Mouse (Mus musculus) liver, adult 2 months (tissue): Measurements from ENCODE around the gene Gm12166. TPM values are rescaled to one million over a fixed set of nuclear protein-coding genes. Genes with fewer than 3 reads are reported as not detected.

Experiments used
- DNase-seq: peaks from one replicate; pipeline ENCODE4 v3.0.0-alpha.2; 2011; ENCODE audit warnings: low read depth, low spot score; ENCODE audit errors: extremely low read depth
- H3K27ac ChIP-seq: fragments of 200-500 bp; replicated peaks from 2 replicates; pipeline ENCODE4 v1.5.1; 2012; ENCODE audit warnings: low read depth, mild to moderate bottlenecking, control low read depth, inconsistent platforms, low read length; ENCODE audit not compliant: insufficient read depth
- H3K27me3 ChIP-seq: fragments of 200-500 bp; 2 replicates; pipeline ENCODE4 v1.6.1; 2012; ENCODE audit warnings: mild to moderate bottlenecking, moderate library complexity, low read length, inconsistent platforms; ENCODE audit not compliant: control insufficient read depth, insufficient read depth
- H3K36me3 ChIP-seq: fragments of 200-500 bp; 2 replicates; pipeline ENCODE4 v1.6.1; 2012; ENCODE audit warnings: low read length, inconsistent platforms; ENCODE audit not compliant: control insufficient read depth, insufficient read depth
- H3K4me1 ChIP-seq: fragments of 200-500 bp; 2 replicates; pipeline ENCODE4 v1.6.1; 2011; ENCODE audit warnings: low read length; ENCODE audit not compliant: control insufficient read depth, insufficient read depth
- H3K4me3 ChIP-seq: fragments of 200-500 bp; 2 replicates; pipeline ENCODE4 v1.5.1; 2011; ENCODE audit warnings: low read depth, mild to moderate bottlenecking, control low read depth, low read length, moderate library complexity; ENCODE audit not compliant: insufficient read depth
- H3K79me2 ChIP-seq: fragments of 200-500 bp; 2 replicates; pipeline ENCODE4 v1.6.1; 2012; ENCODE audit warnings: inconsistent platforms, mild to moderate bottlenecking, low read length, moderate library complexity; ENCODE audit not compliant: control insufficient read depth, insufficient read depth
- H3K9ac ChIP-seq: fragments of 200-500 bp; 2 replicates; pipeline ENCODE4 v1.6.1; 2012; ENCODE audit warnings: low read depth, mild to moderate bottlenecking, control low read depth, inconsistent platforms, low read length
- CTCF ChIP-seq: fragments of 200-500 bp; IDR thresholded peaks from 2 replicates; pipeline ENCODE4 v1.5.1; 2011; ENCODE audit warnings: low read depth, low read length, control low read depth
- POLR2A ChIP-seq: fragments of 200-500 bp; IDR thresholded peaks from 2 replicates; pipeline ENCODE4 v1.6.1; 2011; ENCODE audit warnings: low read length, control low read depth; ENCODE audit not compliant: insufficient read depth; ENCODE audit errors: extremely low read depth
- WGBS: fragments of 180-500 bp; shearing (Covaris S2); methylation state at CpG from one replicate; pipeline ENCODE4 v1.1.7; 2018; 5-methylcytosine and 5-hydroxymethylcytosine counted together
- polyA plus RNA-seq: library from polyadenylated mRNA; depleted of rRNA; stranded (reverse); fragments of >200 nt; gene quantifications from 2 replicates; pipeline ENCODE4 v1.2.3, GENCODE M21; 2012
- total RNA-seq: library from RNA; depleted of rRNA; stranded (reverse); fragments of >200 nt; gene quantifications from 2 replicates; pipeline ENCODE4 v1.2.3, GENCODE M21; 2014

The Gm12166 gene
- total and polyA plus RNA-seq, 2 experiments: 2.3 to 6.2 TPM

DNA sequence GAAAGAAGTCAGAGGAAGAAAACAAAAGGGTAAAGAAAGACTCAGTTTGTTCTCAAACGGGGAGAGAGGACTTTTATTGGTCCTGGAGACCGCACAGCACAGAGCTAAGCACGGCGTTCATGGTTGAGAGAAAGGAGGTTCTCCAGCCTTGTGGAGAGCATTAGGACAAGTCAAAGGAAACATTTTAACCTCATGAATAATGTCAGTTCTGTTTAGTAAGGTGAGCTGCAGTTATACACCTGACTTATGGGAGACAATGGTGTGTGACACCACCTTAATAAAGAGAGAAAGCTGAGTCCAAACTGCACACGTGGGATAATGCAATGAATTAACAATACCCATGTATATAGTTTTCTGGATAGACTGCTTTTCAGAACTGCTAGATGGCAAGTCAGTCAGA lies 7.3 kb downstream of the Gm12166 start:
- TF ChIP-seq CTCF: no peak
- TF ChIP-seq POLR2A: no peak
- Histone ChIP-seq H3K27ac (no peak overlapping the region), H3K9ac (no peak overlapping the region), H3K4me3 (no peak overlapping the region), H3K36me3 (no peaks in the 10 kb centered on the region), H3K4me1 (no peaks in the 10 kb centered on the region), H3K27me3 (no peaks in the 10 kb centered on the region), H3K79me2 (no peaks in the 10 kb centered on the region)
- DNase-seq: no peak
- WGBS: 92% methylated on average over 5 of the region's 5 CpGs

DNA sequence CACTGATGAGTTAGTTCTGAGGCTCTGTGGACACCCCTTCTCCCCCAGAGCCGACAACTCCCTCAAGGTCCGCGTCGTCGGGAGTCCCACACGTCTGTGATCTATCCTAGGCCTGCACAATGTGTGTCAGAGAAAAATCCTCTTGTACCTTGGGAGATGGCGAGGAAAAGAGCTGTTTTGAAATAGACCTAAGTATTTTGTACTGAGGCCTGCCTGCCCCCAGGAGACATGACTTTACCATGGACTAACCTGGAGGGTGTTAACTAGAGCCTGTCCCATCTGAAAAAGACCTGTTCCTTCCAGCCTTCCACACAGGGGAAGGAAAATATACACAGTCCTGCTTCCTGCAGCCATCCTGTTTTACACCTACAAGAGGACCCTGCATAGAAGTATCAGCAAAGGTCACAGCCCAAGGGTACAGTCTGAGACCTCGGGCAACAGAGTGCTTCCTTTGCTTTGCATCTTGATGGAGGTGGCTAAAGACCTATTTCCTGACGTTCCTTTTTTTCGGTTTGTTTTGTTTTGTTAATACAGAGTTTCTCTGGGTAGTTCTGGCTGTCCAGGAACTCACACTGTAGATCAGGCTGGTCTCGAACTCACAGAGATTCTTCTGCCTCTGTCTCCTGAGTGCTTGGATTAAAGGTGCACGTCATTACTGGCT lies 10.4 kb downstream of the Gm12166 start:
- Histone ChIP-seq H3K27me3 (no peaks in the 10 kb centered on the region), H3K79me2 (no peaks in the 10 kb centered on the region), H3K36me3 (no peaks in the 10 kb centered on the region), H3K9ac (no peak overlapping the region), H3K27ac (no peak overlapping the region), H3K4me1 (no peaks in the 10 kb centered on the region), H3K4me3 (no peak overlapping the region)
- WGBS: 87% methylated on average over 12 of the region's 12 CpGs
- no peak for TF ChIP-seq POLR2A
- no peak for TF ChIP-seq CTCF
- DNase-seq: no peak

DNA sequence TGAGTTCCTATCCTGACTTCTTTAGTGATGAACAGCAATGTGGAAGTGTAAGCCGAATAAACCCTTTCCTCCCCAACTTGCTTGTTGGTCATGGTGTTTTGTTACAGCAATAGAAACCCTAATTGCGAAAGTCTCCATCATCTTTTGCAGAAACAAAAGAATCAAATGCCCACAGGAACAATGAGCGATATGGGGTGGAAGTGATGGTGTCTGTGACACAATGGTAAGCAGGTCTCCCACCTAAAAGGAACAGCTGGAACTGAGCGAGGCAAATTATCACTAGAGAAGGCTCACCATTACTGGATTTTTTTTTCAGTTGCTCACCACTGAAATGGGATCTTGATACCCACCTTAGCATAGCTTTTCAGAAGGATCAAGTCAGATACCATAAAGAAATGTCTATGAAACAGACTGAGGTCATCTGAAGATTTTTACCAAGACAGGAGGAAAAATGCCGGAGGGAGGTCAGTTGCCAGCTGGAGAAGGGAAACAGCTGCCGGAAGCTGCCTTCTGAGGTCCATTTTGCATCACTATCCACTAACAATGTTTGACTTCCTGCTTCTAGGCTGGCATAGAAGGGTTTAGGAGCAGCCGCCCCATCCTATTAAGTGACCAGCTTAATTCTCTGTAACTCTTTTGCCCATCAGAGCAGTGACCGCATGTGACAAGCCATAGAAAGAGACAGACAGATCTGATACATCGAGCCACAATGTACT lies 11.1 kb downstream of the Gm12166 start:
- Histone ChIP-seq H3K79me2 (no peaks in the 10 kb centered on the region), H3K27ac (no peak overlapping the region), H3K36me3 (no peaks in the 10 kb centered on the region), H3K4me1 (peaks cover 4% of the 10 kb centered on the region; the same call in 1 of the 2 replicates), H3K9ac (no peak overlapping the region), H3K4me3 (no peak overlapping the region), H3K27me3 (no peaks in the 10 kb centered on the region)
- 88% methylated on average over 9 of the region's 9 CpGs for WGBS
- DNase-seq: no peak
- TF ChIP-seq CTCF: no peak

DNA sequence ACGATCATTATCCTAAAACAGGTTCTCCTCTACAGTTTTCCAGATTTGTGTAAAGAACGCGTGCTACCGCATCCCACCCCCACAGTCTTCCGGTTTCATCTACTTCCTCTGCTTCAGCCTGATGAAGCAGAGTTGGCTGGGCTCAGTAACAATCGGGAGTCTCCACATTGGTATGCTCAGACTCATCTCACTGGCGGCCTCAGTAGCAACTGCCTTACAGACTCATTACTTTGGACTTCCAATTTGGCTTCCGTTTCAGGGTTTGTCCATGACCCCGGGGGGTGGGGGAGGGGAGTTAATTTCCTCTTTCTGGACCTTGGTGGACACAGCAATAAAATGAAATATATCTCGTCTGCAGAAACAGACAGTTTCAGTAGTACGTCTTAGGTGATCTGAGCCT lies 12.8 kb downstream of the Gm12166 start:
- no peak for TF ChIP-seq CTCF
- no peak for TF ChIP-seq POLR2A
- H3K27me3 ChIP-seq: no peaks in the 10 kb centered on the region
- H3K36me3 ChIP-seq: no peaks in the 10 kb centered on the region
- H3K4me1 ChIP-seq: peaks cover 4% of the 10 kb centered on the region; the same call in 1 of the 2 replicates
- no peaks in the 10 kb centered on the region for H3K79me2 ChIP-seq
- peak overlapping the region; percentile 10; the same call in 1 of the 2 replicates for H3K27ac ChIP-seq
- WGBS: 63% methylated on average over 11 of the region's 11 CpGs
- DNase-seq: peak; percentile 31
- H3K9ac ChIP-seq: no peak overlapping the region
- H3K4me3 ChIP-seq: no peak overlapping the region

DNA sequence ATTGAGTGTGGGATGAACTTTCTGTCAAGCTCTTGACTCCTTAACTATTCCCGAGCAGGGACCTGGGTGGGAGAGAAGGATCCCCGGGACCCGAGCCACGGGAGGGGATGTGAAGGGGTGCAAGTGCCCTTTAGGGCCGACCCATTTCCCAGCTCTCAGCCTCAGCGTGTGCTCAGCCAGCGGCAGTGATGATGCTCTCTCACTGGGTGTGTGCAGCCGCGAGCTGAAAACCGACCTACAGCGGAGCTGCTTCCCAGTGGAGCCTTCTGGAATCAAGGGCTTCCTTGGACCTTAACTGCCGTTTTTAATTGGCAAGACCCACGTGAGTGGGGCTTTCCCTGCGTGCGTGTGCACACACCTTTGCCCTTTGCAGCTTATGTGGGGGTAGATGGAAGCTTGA lies 13.2 kb downstream of the Gm12166 start:
- no peak overlapping the region for H3K4me3 ChIP-seq
- no peak overlapping the region for H3K9ac ChIP-seq
- no peaks in the 10 kb centered on the region for H3K27me3 ChIP-seq
- peak overlapping the region; percentile 10; the same call in 1 of the 2 replicates for H3K27ac ChIP-seq
- no peaks in the 10 kb centered on the region for H3K79me2 ChIP-seq
- 59% methylated on average over 15 of the region's 15 CpGs for WGBS
- TF ChIP-seq CTCF (no peak), POLR2A (no peak)
- peaks cover 4% of the 10 kb centered on the region; the same call in 1 of the 2 replicates for H3K4me1 ChIP-seq
- no peaks in the 10 kb centered on the region for H3K36me3 ChIP-seq
- no peak for DNase-seq

DNA sequence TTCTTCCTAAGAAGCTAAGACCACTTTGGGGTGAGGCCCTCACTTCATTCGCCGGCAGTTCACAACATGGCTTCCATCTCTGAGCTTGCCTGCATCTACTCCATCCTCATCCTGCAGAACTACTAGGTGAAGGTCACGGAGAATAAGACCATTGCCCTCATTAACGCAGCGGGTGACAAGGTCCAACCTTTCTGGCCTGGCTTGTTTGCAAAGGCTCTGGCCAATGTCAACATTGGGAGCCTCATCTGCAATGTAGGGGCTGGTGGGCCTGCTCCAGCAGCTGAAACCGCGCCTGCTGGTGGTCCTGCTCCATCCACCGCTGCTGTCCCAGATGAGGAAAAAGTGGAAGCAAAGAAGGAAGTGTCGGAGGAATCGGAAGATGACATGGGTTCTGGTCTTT lies 15.7 kb downstream of the Gm12166 start:
- Histone ChIP-seq H3K36me3 (no peaks in the 10 kb centered on the region), H3K9ac (no peak overlapping the region), H3K79me2 (no peaks in the 10 kb centered on the region), H3K4me3 (no peak overlapping the region), H3K27ac (no peak overlapping the region), H3K27me3 (no peaks in the 10 kb centered on the region), H3K4me1 (peaks cover 4% of the 10 kb centered on the region; the same call in 1 of the 2 replicates)
- WGBS: 56% methylated on average over 10 of the region's 10 CpGs
- DNase-seq: peak; percentile 45
- TF ChIP-seq CTCF: no peak
- TF ChIP-seq POLR2A: no peak
